Mouse (Mus musculus) heart, embryonic 16.5 days (tissue): Measurements from ENCODE around the gene Rasl12. TPM values are rescaled to one million over a fixed set of nuclear protein-coding genes. Genes with fewer than 3 reads are reported as not detected.

Experiments
- ATAC-seq: fragments of 200-750 bp; cut with Nextera tagmentation; replicated peaks from 2 replicates; pipeline ENCODE4 v1.8.0; 2017; ENCODE audit warnings: moderate number of reproducible peaks; ENCODE audit not compliant: insufficient read depth, low FRiP score; ENCODE audit errors: extremely low read depth
- H3K27ac ChIP-seq: fragments of 300-500 bp; sonication (generic); 2 replicates; pipeline ENCODE4 v1.5.1; 2014; ENCODE audit warnings: mild to moderate bottlenecking, low read length, control low read depth, moderate library complexity
- H3K27me3 ChIP-seq: fragments of 300-500 bp; sonication (generic); 2 replicates; pipeline ENCODE4 v1.6.1; 2014; ENCODE audit warnings: low read length, mixed read lengths; ENCODE audit not compliant: control insufficient read depth, insufficient read depth
- H3K36me3 ChIP-seq: fragments of 300-500 bp; sonication (generic); 2 replicates; pipeline ENCODE4 v1.6.1; 2014; ENCODE audit not compliant: control insufficient read depth, insufficient read depth
- H3K4me1 ChIP-seq: fragments of 300-500 bp; sonication (generic); 2 replicates; pipeline ENCODE4 v1.6.1; 2014; ENCODE audit warnings: low read length, mixed read lengths; ENCODE audit not compliant: control insufficient read depth, insufficient read depth
- H3K4me2 ChIP-seq: fragments of 300-500 bp; sonication (generic); 2 replicates; pipeline ENCODE4 v1.6.1; 2014; ENCODE audit warnings: low read depth, mild to moderate bottlenecking, control low read depth, low read length
- H3K4me3 ChIP-seq: fragments of 300-500 bp; sonication (generic); 2 replicates; pipeline ENCODE4 v1.5.1; 2014; ENCODE audit warnings: mild to moderate bottlenecking, control low read depth, low read length
- H3K9ac ChIP-seq: fragments of 300-500 bp; sonication (generic); 2 replicates; pipeline ENCODE4 v1.6.1; 2014; ENCODE audit warnings: low read length, control low read depth
- H3K9me3 ChIP-seq: fragments of 300-500 bp; sonication (generic); replicated peaks from 2 replicates; pipeline ENCODE4 v1.6.1; 2016; ENCODE audit warnings: low read length; ENCODE audit not compliant: control insufficient read depth
- WGBS: fragments of 180-500 bp; shearing (Covaris S2); extraction: QIAGEN DNeasy Blood & Tissue Kit; methylation state at CpG from one replicate; pipeline ENCODE4 v1.1.7; 2014; 5-methylcytosine and 5-hydroxymethylcytosine counted together
- polyA plus RNA-seq: library from polyadenylated mRNA; unstranded; fragments of >200 nt; fragmentation: Nextera tagmentation; extraction: Ambion mirVana; gene quantifications from 2 replicates; pipeline ENCODE4 v1.2.1, GENCODE M21; 2015

The Rasl12 gene
- polyA plus RNA-seq, 1 experiment from 2014 or later: 8.4 TPM

DNA sequence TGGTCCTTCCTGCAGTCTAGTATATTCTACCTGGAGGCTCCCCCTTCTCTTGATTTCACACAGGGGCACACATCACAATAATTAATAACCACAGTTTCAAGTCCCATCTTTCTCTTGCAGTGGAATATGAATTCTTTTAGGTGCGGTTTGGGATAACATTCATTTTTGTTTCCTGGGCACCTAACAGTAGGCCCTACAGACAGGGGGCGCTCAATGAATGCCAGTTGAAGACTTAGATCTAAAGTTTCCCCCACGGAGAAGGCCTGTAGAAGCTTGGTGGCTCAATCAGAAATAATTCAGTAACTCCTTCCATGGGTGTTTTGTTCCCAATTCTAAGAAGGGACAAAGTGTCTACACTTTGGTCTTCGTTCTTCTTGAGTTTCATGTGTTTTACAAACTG, 25.9 kb upstream of the Rasl12 start:
- 70% methylated on average over 4 of the region's 4 CpGs for WGBS
- ATAC-seq: no peak
- Histone ChIP-seq H3K9ac (no peak overlapping the region), H3K4me2 (no peak overlapping the region), H3K36me3 (no peaks in the 10 kb centered on the region), H3K27ac (no peak overlapping the region), H3K4me3 (no peak overlapping the region), H3K4me1 (no peaks in the 10 kb centered on the region), H3K27me3 (no peaks in the 10 kb centered on the region), H3K9me3 (no peaks in the 10 kb centered on the region)

DNA sequence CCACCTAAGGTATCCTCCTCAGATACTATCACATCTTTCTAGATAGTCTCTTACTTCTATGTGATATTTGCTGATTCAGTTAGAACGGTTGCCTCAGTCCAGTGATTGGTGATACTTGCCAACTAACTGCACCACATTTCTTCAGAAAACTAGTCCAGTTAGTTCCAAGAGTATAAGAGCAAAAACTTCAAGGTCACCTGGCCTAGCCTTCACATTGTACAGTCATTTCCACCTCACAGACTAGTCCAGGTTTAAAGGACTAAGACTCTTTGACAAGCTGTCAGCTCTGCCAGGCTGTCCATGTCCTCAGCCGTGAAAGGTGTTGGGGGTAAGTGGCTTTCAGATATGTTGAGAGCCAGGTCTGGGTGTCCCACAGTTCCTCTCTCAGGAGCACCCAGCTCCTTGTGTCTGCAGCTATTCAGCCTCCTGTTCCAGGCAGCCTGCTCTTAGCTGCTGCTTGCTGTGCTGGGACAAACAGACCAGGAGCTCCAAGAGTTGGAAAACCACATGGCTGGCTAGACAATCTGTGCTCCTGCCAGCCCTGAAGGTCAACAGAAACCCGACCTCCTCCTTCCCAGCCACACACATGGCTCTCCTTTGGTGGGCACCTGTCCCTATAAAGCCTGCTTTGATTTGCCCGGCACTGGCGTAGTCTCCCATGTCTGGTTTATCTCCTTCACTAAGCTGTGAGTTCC, 23.7 kb upstream of the Rasl12 start:
- Histone ChIP-seq H3K27ac (0 out of 2 replicates have a peak overlapping the region, but pooled peaks have one; percentile 13), H3K4me2 (no peak overlapping the region), H3K4me3 (no peak overlapping the region), H3K36me3 (no peaks in the 10 kb centered on the region), H3K4me1 (no peaks in the 10 kb centered on the region), H3K9me3 (no peaks in the 10 kb centered on the region), H3K27me3 (no peaks in the 10 kb centered on the region), H3K9ac (no peak overlapping the region)
- ATAC-seq: no peak
- 68% methylated on average over 5 of the region's 5 CpGs for WGBS

DNA sequence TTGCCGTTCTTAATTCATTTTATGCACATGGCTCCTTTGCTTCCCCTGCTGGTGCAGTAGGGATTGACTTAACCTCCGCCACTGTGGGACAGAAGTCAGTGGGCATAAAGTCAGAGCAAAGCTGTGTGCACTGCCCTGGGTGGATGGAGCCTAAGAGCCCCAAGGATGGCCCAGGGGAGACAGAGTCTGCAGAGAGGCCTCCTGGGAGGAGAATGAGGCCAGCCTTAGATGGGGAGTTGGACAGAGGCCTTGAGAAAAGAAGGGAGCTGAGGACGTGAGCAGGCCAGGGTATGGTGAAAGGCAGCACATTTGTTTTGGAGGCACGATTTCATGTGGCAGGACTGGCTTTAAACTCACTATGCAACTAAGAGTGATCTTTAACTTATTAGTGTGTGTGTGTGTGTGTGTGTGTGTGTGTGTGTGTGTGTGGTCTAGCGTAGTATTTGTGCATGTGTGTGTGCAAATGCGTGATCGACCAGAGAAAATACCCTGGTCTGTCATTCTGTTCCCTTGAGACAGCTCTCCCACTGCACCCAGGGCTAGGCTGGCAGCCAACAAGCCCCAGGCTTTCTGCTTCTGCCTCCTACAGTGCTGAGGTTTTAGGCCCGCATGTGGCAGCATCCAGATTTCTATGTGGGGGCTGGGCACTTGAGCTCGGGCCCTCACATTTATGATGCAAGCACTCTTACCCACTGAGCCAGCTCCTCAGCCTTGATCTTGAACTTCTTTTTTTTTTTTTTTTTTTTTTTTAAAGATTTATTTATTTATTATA, 23.0 kb upstream of the Rasl12 start:
- Histone ChIP-seq H3K9ac (no peak overlapping the region), H3K27ac (no peak overlapping the region), H3K4me3 (no peak overlapping the region), H3K27me3 (no peaks in the 10 kb centered on the region), H3K36me3 (no peaks in the 10 kb centered on the region), H3K9me3 (no peaks in the 10 kb centered on the region), H3K4me2 (no peak overlapping the region), H3K4me1 (no peaks in the 10 kb centered on the region)
- ATAC-seq: no peak
- 80% methylated on average over 9 of the region's 9 CpGs for WGBS

DNA sequence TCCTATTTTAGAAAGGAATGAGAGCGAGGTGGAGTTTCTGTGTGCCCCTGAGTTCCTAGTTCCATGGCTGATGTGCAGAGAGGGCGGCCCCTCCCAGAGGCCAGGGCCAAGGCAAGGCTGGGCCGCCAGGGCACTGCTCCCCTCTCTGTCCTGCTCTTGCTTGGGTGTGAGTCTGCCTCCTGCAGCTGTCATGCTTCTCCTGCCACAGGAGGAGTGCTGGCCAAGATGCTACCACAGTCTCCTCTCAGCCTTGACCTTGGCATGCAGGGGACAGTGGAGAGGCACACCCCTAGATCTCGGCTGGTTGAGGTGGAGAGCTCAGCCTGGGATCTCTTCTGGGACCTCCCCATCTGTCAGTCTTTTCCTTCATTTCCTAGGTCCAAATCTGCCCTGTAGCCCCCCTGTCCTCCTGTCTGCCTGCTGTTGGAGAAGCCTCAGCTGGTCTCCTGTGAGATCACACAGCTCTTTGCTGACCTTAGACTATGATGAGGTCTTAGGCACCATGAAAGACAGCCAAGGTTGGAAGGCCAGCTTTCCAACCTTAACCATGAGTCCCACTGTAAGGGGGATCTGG, 17.2 kb upstream of the Rasl12 start:
- Histone ChIP-seq H3K36me3 (no peaks in the 10 kb centered on the region), H3K27me3 (no peaks in the 10 kb centered on the region), H3K4me3 (no peak overlapping the region), H3K4me2 (no peak overlapping the region), H3K4me1 (peaks cover 4% of the 10 kb centered on the region; the same call in 1 of the 2 replicates), H3K9me3 (no peaks in the 10 kb centered on the region), H3K27ac (no peak overlapping the region), H3K9ac (no peak overlapping the region)
- 58% methylated on average over 4 of the region's 4 CpGs for WGBS
- no peak for ATAC-seq

DNA sequence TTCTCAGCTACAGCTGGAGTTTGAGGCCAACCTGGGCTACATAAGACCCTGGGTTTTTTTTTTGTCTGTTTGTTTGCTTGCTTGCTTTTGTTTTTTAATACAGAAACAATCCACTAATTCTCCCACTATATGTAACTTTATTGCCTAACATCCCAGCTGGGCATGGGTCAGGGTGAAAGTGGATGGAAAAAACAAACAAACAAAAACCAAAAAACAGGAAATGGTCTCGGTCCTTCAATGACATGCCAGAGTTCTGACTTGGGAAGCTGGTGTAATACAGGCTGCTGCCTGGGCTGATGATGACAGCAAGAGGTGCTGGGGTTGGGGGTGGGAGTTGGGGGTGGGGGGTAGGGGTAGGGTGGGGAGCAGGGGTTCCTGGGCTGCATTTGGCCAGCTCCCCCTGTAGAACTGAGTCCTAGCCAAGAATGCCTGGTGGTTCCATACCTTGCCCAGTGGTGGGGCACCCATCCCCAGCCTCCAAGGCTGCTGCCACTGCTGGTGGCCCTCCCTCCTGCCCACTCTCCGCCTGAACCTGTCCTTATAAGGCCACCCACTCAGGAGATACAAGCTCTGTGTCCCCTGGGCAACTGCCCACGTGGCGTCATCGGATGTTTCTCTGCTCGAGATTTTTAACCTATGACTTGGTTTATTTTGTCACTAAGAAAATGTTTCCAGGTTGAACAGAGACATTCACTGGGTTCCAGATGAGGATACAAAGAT, 16.1 kb upstream of the Rasl12 start:
- Histone ChIP-seq H3K9me3 (no peaks in the 10 kb centered on the region), H3K27ac (no peak overlapping the region), H3K4me3 (no peak overlapping the region), H3K4me2 (no peak overlapping the region), H3K36me3 (no peaks in the 10 kb centered on the region), H3K27me3 (no peaks in the 10 kb centered on the region), H3K4me1 (peaks cover 4% of the 10 kb centered on the region; the same call in 1 of the 2 replicates), H3K9ac (no peak overlapping the region)
- ATAC-seq: no peak
- 50% methylated on average over 6 of the region's 6 CpGs for WGBS

DNA sequence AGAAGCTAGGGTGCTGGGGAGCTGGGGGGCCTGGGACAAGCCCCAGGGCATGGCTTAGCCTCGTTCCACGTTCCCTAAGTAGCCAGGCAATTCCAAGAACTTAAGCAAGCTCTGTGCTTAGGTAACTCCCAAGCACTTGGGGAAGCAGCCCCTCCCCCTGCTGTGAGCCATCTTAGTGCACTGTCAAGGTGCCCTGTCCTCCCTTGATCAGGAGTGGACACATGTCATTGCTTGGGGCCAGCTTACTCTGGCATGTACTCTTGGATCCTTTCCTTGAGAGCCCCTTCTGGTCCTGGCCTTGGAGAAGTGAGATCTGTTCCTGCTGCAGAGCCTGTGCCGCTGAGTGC, 15.6 kb upstream of the Rasl12 start:
- ATAC-seq: no peak
- Histone ChIP-seq H3K4me3 (no peak overlapping the region), H3K36me3 (no peaks in the 10 kb centered on the region), H3K27ac (no peak overlapping the region), H3K4me1 (peaks cover 4% of the 10 kb centered on the region; the same call in 1 of the 2 replicates), H3K9ac (no peak overlapping the region), H3K9me3 (no peaks in the 10 kb centered on the region), H3K4me2 (no peak overlapping the region), H3K27me3 (no peaks in the 10 kb centered on the region)
- WGBS: 42% methylated on average over 3 of the region's 3 CpGs

DNA sequence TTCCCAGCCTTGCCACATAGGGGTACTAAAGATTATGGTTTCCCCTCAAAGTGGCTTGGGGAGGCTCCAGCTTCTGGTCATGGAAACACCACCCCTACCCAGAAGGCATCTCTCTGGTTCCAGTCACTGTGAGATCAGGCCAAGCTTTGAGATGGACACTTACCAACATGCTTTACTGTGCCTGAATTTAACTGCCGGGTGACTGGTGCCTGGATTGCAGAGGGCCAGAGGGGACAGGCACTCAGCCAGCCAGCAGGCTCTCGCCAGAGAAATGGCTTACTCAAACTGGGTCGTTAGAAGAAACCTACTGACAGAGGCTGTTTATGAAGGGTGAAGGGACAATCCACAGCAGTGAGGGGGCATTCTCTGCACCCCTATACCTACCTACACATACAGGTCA, 14.0 kb upstream of the Rasl12 start:
- no peaks in the 10 kb centered on the region for H3K9me3 ChIP-seq
- WGBS: 49% methylated on average over 3 of the region's 3 CpGs
- no peak overlapping the region for H3K9ac ChIP-seq
- ATAC-seq: no peak
- H3K4me3 ChIP-seq: no peak overlapping the region
- peaks cover 4% of the 10 kb centered on the region; the same call in 1 of the 2 replicates for H3K4me1 ChIP-seq
- no peaks in the 10 kb centered on the region for H3K36me3 ChIP-seq
- H3K27ac ChIP-seq: no peak overlapping the region
- no peak overlapping the region for H3K4me2 ChIP-seq
- H3K27me3 ChIP-seq: no peaks in the 10 kb centered on the region

DNA sequence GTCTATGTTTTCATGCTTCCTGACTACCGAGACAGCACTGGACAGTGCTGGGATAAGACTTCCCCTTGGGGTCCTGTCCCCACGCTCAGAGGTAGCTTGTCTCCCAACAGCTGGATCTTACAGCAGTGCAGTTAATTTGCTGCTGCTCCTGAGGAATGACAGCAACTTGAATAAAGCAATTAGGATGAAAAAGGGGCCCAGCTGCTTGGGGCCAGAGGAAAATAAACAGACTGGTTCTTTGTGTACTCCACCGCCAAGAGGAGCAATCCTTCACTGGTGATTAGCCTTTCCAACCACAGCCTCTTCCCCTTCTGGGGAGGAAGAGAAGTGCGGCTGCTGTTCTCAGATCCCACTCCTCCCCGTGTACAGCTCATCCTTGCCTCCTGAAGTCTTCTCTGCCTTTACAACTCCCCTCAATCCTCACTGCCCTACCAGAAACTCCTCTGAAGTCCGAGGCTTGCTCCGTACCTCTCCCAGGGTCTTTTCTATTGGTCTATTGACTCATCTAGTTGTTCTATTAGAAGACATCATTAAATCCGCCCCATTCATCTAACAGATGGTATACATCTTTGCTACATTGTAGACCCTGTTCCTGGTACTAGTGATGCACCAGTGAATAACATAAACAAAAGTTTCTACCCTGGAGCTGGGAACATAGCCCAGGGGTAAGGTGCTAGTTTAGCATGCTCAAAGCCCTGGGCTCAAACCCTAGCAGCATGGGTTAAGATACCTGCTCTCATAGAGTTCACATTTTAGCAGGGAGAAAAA, 11.7 kb upstream of the Rasl12 start:
- no peak overlapping the region for H3K4me3 ChIP-seq
- WGBS: 40% methylated on average over 8 of the region's 8 CpGs
- H3K27me3 ChIP-seq: peaks cover 15% of the 10 kb centered on the region
- H3K36me3 ChIP-seq: no peaks in the 10 kb centered on the region
- no peaks in the 10 kb centered on the region for H3K9me3 ChIP-seq
- peaks cover 5% of the 10 kb centered on the region for H3K4me1 ChIP-seq
- H3K4me2 ChIP-seq: no peak overlapping the region
- no peak overlapping the region for H3K27ac ChIP-seq
- no peak overlapping the region for H3K9ac ChIP-seq
- no peak for ATAC-seq
